Mouse (Mus musculus) kidney, embryonic 14.5 days (tissue): Measurements from ENCODE around the gene Itprid1. TPM values are rescaled to one million over a fixed set of nuclear protein-coding genes. Genes with fewer than 3 reads are reported as not detected.

Experiments used
- ATAC-seq: fragments of 200-750 bp; cut with Nextera tagmentation; 2 replicates; pipeline ENCODE4 v1.8.0; 2017; ENCODE audit warnings: moderate number of reproducible peaks, mild to moderate bottlenecking, moderate TSS enrichment, moderate library complexity; ENCODE audit not compliant: low FRiP score, low TSS enrichment
- H3K27ac ChIP-seq: fragments of 300-500 bp; sonication (generic); 2 replicates; pipeline ENCODE4 v1.5.1; 2014; ENCODE audit warnings: low read depth, mild to moderate bottlenecking, low read length, moderate library complexity, mixed read lengths
- H3K27me3 ChIP-seq: fragments of 300-500 bp; sonication (generic); 2 replicates; pipeline ENCODE4 v1.6.1; 2014; ENCODE audit warnings: mild to moderate bottlenecking, low read length; ENCODE audit not compliant: control insufficient read depth, insufficient read depth
- H3K36me3 ChIP-seq: fragments of 300-500 bp; sonication (generic); 2 replicates; pipeline ENCODE4 v1.6.1; 2014; ENCODE audit warnings: low read length, mixed read lengths; ENCODE audit not compliant: control insufficient read depth, insufficient read depth
- H3K4me1 ChIP-seq: fragments of 300-500 bp; sonication (generic); 2 replicates; pipeline ENCODE4 v1.6.1; 2014; ENCODE audit warnings: low read length, mixed read lengths; ENCODE audit not compliant: control insufficient read depth, insufficient read depth
- H3K4me2 ChIP-seq: fragments of 300-500 bp; sonication (generic); replicated peaks from 2 replicates; pipeline ENCODE4 v1.6.1; 2014; ENCODE audit warnings: low read depth, mild to moderate bottlenecking, low read length
- H3K4me3 ChIP-seq: fragments of 300-500 bp; sonication (generic); 2 replicates; pipeline ENCODE4 v1.5.1; 2014; ENCODE audit warnings: mild to moderate bottlenecking, low read length
- H3K9ac ChIP-seq: fragments of 300-500 bp; sonication (generic); 2 replicates; pipeline ENCODE4 v1.6.1; 2014; ENCODE audit warnings: low read depth, mild to moderate bottlenecking, low read length, moderate library complexity
- H3K9me3 ChIP-seq: fragments of 300-500 bp; sonication (generic); 2 replicates; pipeline ENCODE4 v1.6.1; 2016; ENCODE audit warnings: low read length; ENCODE audit not compliant: control insufficient read depth
- WGBS: fragments of 180-500 bp; shearing (Covaris S2); extraction: QIAGEN DNeasy Blood & Tissue Kit; methylation state at CpG from one replicate; pipeline ENCODE4 v1.1.7; 2014; 5-methylcytosine and 5-hydroxymethylcytosine counted together
- polyA plus RNA-seq: library from polyadenylated mRNA; unstranded; fragments of >200 nt; fragmentation: Nextera tagmentation; extraction: Ambion mirVana; gene quantifications from 2 replicates; pipeline ENCODE4 v1.2.1, GENCODE M21; 2014

Gene Itprid1
- not detected in 2 replicates for polyA plus RNA-seq

- WGBS: 84% methylated on average over 8 of the region's 8 CpGs
Measured at GRCm38 (mm10) chr6:55836650-55837320, at the start of gene Itprid1. Itprid1 (plus strand) TSS chr6:55836895.

GRCm38 (mm10) chr6:55789557-55789956 lies 47.1 kb upstream of the Itprid1 start:
- H3K9me3 ChIP-seq: no peaks in the 10 kb centered on the region
- no peak overlapping the region for H3K4me2 ChIP-seq
- no peaks in the 10 kb centered on the region for H3K36me3 ChIP-seq
- no peak overlapping the region for H3K27ac ChIP-seq
- no peak for ATAC-seq
- H3K4me3 ChIP-seq: no peak overlapping the region
- WGBS: 77% methylated on average over 1 of the region's 1 CpGs
- no peaks in the 10 kb centered on the region for H3K27me3 ChIP-seq
- H3K4me1 ChIP-seq: no peaks in the 10 kb centered on the region
- H3K9ac ChIP-seq: no peak overlapping the region

More at GRCm38 (mm10) chr6:55836650-55837320, at the start of gene Itprid1:
- Histone ChIP-seq H3K9ac (no peak within 1 kb of the TSS), H3K36me3 (no peaks in the 10 kb centered on the region), H3K9me3 (no peaks in the 10 kb centered on the region), H3K27ac (no peak within 1 kb of the TSS), H3K27me3 (no peaks in the 10 kb centered on the region), H3K4me3 (no peak within 1 kb of the TSS), H3K4me2 (no peak within 1 kb of the TSS), H3K4me1 (no peaks in the 10 kb centered on the region)
- ATAC-seq: no peak

GRCm38 (mm10) chr6:55791852-55792496 lies 44.7 kb upstream of the Itprid1 start:
- Histone ChIP-seq H3K27me3 (no peaks in the 10 kb centered on the region), H3K9me3 (no peaks in the 10 kb centered on the region), H3K4me2 (no peak overlapping the region), H3K4me1 (no peaks in the 10 kb centered on the region), H3K36me3 (no peaks in the 10 kb centered on the region), H3K27ac (no peak overlapping the region), H3K9ac (no peak overlapping the region), H3K4me3 (no peak overlapping the region)
- ATAC-seq: no peak
- 27% methylated on average over 6 of the region's 6 CpGs for WGBS

- no peak overlapping the region for H3K9ac ChIP-seq
- WGBS: 67% methylated on average over 8 of the region's 8 CpGs
- H3K4me2 ChIP-seq: no peak overlapping the region
- no peak overlapping the region for H3K4me3 ChIP-seq
- H3K27ac ChIP-seq: no peak overlapping the region
- no peaks in the 10 kb centered on the region for H3K36me3 ChIP-seq
- no peaks in the 10 kb centered on the region for H3K4me1 ChIP-seq
- no peak for ATAC-seq
- H3K9me3 ChIP-seq: no peaks in the 10 kb centered on the region
- H3K27me3 ChIP-seq: no peaks in the 10 kb centered on the region
Measured at GRCm38 (mm10) chr6:55792536-55792935, 44.2 kb upstream of the Itprid1 start.

- no peak for ATAC-seq
- Histone ChIP-seq H3K27me3 (no peaks in the 10 kb centered on the region), H3K36me3 (no peaks in the 10 kb centered on the region), H3K27ac (no peak overlapping the region), H3K9me3 (no peaks in the 10 kb centered on the region), H3K4me1 (no peaks in the 10 kb centered on the region), H3K9ac (no peak overlapping the region), H3K4me3 (no peak overlapping the region), H3K4me2 (no peak overlapping the region)
- WGBS: 79% methylated on average over 1 of the region's 1 CpGs
Measured at GRCm38 (mm10) chr6:55802686-55803085, 34.0 kb upstream of the Itprid1 start.

- Histone ChIP-seq H3K9me3 (no peaks in the 10 kb centered on the region), H3K4me3 (no peak overlapping the region), H3K4me2 (no peak overlapping the region), H3K4me1 (no peaks in the 10 kb centered on the region), H3K27me3 (no peaks in the 10 kb centered on the region), H3K27ac (no peak overlapping the region), H3K9ac (no peak overlapping the region), H3K36me3 (no peaks in the 10 kb centered on the region)
- 80% methylated on average over 7 of the region's 7 CpGs for WGBS
- ATAC-seq: no peak
Measured at GRCm38 (mm10) chr6:55803357-55803756, 33.3 kb upstream of the Itprid1 start.

- Histone ChIP-seq H3K27me3 (no peaks in the 10 kb centered on the region), H3K36me3 (no peaks in the 10 kb centered on the region), H3K9me3 (no peaks in the 10 kb centered on the region), H3K4me2 (no peak overlapping the region), H3K27ac (no peak overlapping the region), H3K4me1 (no peaks in the 10 kb centered on the region), H3K4me3 (no peak overlapping the region), H3K9ac (no peak overlapping the region)
- WGBS: 28% methylated on average over 12 of the region's 12 CpGs
- ATAC-seq: no peak
Measured at GRCm38 (mm10) chr6:55803991-55804680, 32.6 kb upstream of the Itprid1 start.

GRCm38 (mm10) chr6:55804681-55805000 lies 32.1 kb upstream of the Itprid1 start:
- Histone ChIP-seq H3K4me2 (no peak overlapping the region), H3K9me3 (no peaks in the 10 kb centered on the region), H3K4me1 (no peaks in the 10 kb centered on the region), H3K4me3 (no peak overlapping the region), H3K9ac (no peak overlapping the region), H3K36me3 (no peaks in the 10 kb centered on the region), H3K27ac (no peak overlapping the region), H3K27me3 (no peaks in the 10 kb centered on the region)
- no peak for ATAC-seq
- 85% methylated on average over 4 of the region's 4 CpGs for WGBS
